8 mouse cellular contexts compared by ENCODE assay signal in genomic region chr3:97766459-97766858, GRCm38 (mm10).
DNase-seq lines count a peak whose midpoint lies in the region; ATAC-seq lines count a peak whose summit lies in the region.

No protein-coding gene starts in this region.

- no peaks in the 10 kb centered on the region for H3K27me3 ChIP-seq in forebrain, embryonic 15.5 days
- H3K27me3 ChIP-seq in limb, embryonic 11.5 days (ENCODE audit: control insufficient read depth, insufficient read depth, low read length): no peaks in the 10 kb centered on the region
- no peaks in the 10 kb centered on the region for H3K27me3 ChIP-seq in neural tube, embryonic 15.5 days (replicated peaks)

- H3K4me2 ChIP-seq in forebrain, embryonic 15.5 days (replicated peaks): peak overlapping the region; percentile 73
- H3K4me2 ChIP-seq in limb, embryonic 11.5 days (ENCODE audit: low read depth, severe bottlenecking): peak overlapping the region; percentile 96
- peak overlapping the region; percentile 89 for H3K4me2 ChIP-seq in neural tube, embryonic 15.5 days

- peak overlapping the region; percentile 77 for H3K9ac ChIP-seq in forebrain, embryonic 15.5 days (replicated peaks)
- peak overlapping the region; percentile 76; the same call in 1 of the 2 replicates for H3K9ac ChIP-seq in limb, embryonic 11.5 days (ENCODE audit: low read length)
- H3K9ac ChIP-seq in neural tube, embryonic 15.5 days (replicated peaks): peak overlapping the region; percentile 85

- no peak for ATAC-seq in forebrain, embryonic 15.5 days (replicated peaks)
- no peak for ATAC-seq in limb, embryonic 11.5 days (ENCODE audit: insufficient number of reproducible peaks, low FRiP score, low TSS enrichment, low read depth)
- no peak for ATAC-seq in neural tube, embryonic 15.5 days (ENCODE audit: low FRiP score)

- no peaks in the 10 kb centered on the region for H3K36me3 ChIP-seq in forebrain, embryonic 15.5 days
- H3K36me3 ChIP-seq in limb, embryonic 11.5 days (ENCODE audit: control insufficient read depth, insufficient read depth, low read length): no peaks in the 10 kb centered on the region
- H3K36me3 ChIP-seq in neural tube, embryonic 15.5 days: no peaks in the 10 kb centered on the region

- H3K4me3 ChIP-seq in forebrain, embryonic 15.5 days: peak overlapping the region; percentile 88
- H3K4me3 ChIP-seq in limb, embryonic 11.5 days (ENCODE audit: low read depth, low read length): peak overlapping the region; percentile 87
- peak overlapping the region; percentile 86 for H3K4me3 ChIP-seq in neural tube, embryonic 15.5 days (replicated peaks)

- no peaks in the 10 kb centered on the region for H3K9me3 ChIP-seq in forebrain, embryonic 15.5 days
- no peaks in the 10 kb centered on the region for H3K9me3 ChIP-seq in limb, embryonic 11.5 days (ENCODE audit: control insufficient read depth, low read length)
- no peaks in the 10 kb centered on the region for H3K9me3 ChIP-seq in neural tube, embryonic 15.5 days (replicated peaks)

- WGBS in forebrain, embryonic 15.5 days: 47% methylated on average over 9 of the region's 9 CpGs
- 56% methylated on average over 9 of the region's 9 CpGs for WGBS in limb, embryonic 11.5 days
- 56% methylated on average over 9 of the region's 9 CpGs for WGBS in neural tube, embryonic 15.5 days

- DNase-seq in adrenal gland, postnatal 10 days: peak; percentile 20
- no peak for DNase-seq in adrenal gland, adult 18-20 months (ENCODE audit: low spot score in 2 of 2)
- peak; percentile 10 for DNase-seq in 3134 (ENCODE audit: extremely low read depth, insufficient read length, low spot score)
- DNase-seq in limb, embryonic 11.5 days (ENCODE audit: low spot score): peak; percentile 24
- DNase-seq in ovary, adult 18-20 months (ENCODE audit: low spot score): no peak
- no peak for DNase-seq in layer of hippocampus, postnatal 14 days (ENCODE audit: low spot score in 2 of 2)

- no peak overlapping the region for H3K27ac ChIP-seq in forebrain, embryonic 15.5 days (replicated peaks)
- no peak overlapping the region for H3K27ac ChIP-seq in limb, embryonic 11.5 days (replicated peaks; ENCODE audit: low read depth, low read length)
- H3K27ac ChIP-seq in neural tube, embryonic 15.5 days (replicated peaks): peak overlapping the region; percentile 99; the same call in 1 of the 2 replicates

- H3K4me1 ChIP-seq in forebrain, embryonic 15.5 days: peaks cover 53% of the 10 kb centered on the region
- H3K4me1 ChIP-seq in limb, embryonic 11.5 days (ENCODE audit: control insufficient read depth, insufficient read depth, low read length): peaks cover 7% of the 10 kb centered on the region; the same call in 1 of the 2 replicates
- peaks cover 54% of the 10 kb centered on the region for H3K4me1 ChIP-seq in neural tube, embryonic 15.5 days

Comparison
In these comparisons a context has a peak if more than half of its experiments do, and no peak if none do; other contexts are left out.
1. DNase-seq: peak in adrenal gland, postnatal 10 days (single experiment), 3134 (single experiment) and limb, embryonic 11.5 days (single experiment); none in adrenal gland, adult 18-20 months (0 of 2), ovary, adult 18-20 months (single experiment) and layer of hippocampus, postnatal 14 days (0 of 2).
2. Peak in every context shown above with its lines, with median percentiles within 50 percentile points of each other: H3K4me2 ChIP-seq, H3K4me3 ChIP-seq and H3K9ac ChIP-seq.